Mouse (Mus musculus): ENCODE results near the gene Ift57.
A peak's percentile ranks its signal among the peaks of the same experiment; 100 is the strongest.

The Ift57 gene

DNA sequence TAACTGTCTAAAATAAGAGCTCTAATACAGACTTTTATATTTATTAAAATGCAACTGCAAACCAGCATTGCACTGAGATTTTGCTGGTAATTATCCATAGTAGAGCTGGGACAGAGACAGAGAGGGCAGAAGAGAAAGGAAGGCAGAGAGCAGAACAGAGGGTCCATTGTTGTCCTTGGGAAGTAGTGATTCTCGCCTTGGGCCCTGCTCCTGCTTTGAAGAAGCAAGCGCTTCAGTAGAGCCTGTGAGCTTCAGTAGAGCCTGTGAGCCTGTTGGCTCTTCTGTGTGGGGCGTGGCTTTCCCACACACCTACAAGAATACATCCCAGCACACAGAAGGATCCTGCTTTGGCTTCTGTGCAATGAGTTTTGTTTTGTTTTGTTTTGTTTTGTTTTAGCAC is 54.3 kb downstream of the Ift57 start:
- no peak for DNase-seq (ENCODE audit: low spot score)

DNA sequence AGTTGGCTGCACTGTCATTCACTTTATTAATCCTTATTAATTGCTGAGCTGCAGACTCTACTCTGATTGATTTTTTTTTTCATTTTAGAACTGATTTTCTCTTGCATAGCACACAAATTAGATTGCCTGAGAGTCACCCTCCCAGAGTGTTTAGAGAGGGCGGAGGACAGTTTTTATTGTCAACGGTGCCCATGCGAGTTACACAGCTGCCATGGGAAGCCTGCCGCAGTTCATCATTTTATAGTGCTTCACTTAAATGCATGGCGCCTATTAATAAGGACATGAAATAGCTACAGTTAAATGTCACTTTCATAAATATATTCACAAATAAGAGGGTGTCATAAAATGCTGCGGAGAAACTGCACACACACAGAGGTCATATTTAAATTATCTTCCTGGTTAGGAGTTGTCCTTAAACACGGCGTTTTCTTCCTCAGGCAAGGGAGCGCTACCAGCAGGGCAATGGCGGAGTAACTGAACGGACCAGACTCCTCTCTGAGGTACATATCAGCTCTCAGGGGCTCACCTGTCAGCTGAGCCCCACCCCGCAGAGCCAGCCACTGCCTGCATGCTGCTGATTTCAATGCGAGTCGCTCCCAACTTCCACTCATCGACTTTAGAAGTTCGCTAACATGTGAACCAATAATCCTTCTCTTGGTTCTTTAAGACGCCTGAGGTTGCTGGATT is 61.6 kb downstream of the Ift57 start:
- no peak for DNase-seq (ENCODE audit: low spot score)

DNA sequence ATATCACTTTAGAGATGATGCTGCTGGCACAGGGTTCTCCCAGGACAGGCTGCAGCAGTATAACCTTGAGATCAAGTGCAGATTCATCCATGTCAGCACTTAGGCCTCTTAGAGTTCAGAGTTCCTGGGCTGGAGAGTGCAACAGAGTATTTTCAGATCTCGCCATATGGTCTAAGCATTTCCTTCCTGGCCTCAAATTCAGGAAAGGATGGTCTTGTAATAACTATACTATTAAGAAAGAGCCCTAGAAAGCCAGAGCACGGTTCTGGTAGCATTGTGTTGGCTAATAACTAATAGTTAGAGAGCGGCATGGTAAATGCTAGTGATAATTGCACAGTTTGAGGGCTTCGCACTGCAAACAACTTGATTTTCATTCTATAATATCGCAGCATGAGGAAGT is 62.9 kb downstream of the Ift57 start:
- no peak for DNase-seq (ENCODE audit: low spot score)

DNA sequence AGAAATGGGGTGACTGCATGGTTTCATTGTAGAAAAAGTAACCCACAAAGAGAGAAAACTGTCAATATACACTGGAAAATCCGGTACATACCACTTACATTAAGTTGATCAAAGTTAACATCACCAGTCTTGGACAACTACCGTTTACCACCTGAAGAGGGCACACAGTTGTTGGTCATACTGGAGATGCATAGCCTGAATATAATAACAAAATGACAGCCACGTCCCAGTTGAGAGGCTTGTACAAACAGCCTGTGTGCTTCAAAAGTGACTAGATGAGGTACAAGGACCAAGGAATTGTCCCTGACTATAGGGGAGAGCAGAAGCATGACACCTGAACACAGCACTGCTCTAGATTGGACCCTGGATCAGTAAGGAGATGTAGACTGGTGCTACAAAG is 67.3 kb downstream of the Ift57 start:
- peak; percentile 5 for DNase-seq (ENCODE audit: low spot score)

DNA sequence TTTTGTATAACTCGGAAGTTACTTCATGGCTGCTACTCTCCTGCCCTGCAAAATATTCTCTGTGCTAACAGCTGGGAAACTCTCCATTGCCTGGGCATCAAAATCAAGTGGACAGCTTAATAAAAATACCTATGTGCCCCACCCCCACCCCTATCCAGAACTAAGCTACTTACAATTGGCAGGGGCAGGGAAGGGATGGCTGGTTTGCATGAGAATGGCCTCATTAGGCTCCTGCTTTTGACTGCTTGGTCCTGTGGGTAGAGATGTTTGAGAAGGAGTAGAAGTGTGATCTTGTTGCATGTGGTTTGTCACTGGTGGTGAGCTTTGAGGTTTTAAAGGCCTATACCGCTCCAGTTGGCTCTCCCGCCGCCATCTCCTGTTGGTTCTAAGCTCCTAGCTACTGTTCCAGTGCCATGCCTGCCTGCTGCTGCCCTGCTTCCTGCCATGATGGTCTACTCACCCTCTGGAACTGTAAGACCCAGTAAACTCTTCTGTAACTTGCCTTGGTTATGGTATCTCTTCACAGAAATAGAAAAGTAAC is 69.5 kb downstream of the Ift57 start:
- no peak for DNase-seq (ENCODE audit: low spot score)

DNA sequence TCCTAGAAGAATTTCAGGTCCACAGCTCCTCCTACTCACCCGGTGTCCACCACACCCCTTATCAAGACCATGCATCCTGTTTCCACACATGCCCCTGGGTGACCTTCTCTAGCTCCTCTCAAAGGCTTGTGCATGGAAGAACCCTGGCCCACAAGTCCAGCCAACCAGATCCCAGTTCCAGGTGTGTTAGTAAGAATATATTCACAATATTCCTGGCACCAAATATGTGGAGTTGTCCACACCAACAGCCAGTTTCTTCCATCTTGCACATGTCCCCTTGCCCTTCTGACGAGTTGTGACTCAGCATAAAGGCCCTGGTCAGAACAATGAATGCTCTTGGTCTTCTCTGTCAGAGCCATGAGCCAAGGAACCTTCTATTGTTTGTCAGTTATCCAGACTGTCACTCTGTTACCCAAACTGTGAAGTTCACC is 70.8 kb downstream of the Ift57 start:
- DNase-seq (ENCODE audit: low spot score): no peak

DNA sequence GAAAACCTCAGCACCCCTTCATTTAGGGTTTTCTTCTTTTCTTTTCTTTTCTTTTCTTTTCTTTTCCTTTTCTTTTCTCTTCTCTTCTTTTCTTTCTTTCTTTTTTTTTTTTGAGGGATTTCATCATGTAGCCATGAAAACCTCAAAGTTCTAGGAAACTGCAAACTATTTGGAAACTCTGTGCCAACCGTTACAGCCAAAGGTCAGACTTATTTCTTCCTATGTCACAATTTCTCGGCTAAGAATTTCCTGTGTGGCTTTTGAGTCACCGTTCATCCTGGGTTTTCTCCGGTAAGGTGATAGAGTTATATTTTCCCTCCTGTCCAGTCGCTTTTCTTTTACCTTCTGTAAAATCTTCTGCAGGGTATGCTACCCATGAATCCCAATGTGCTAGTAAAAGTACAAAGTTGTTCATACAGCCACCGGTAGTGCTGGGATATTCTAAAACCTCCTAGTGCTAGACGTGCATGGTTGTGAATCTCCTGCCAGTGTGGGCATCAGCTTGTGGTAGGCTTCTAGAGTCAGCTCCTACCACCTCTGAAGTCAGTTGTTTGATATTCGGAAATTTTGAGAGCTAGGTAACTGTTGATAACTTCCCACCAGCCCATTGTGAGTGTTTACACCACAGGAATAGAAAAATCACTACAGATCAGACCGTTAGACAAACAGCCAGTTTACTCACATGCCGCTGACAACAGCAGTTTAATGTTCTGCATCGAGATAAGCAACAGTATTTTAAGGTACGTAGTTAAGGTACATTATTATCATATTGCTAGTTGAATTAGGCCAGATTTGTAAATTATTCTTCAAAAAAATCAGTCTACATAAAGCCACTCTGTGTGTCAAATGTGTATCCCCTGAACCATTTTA is 71.5 kb downstream of the Ift57 start:
- DNase-seq (ENCODE audit: low spot score): no peak

DNA sequence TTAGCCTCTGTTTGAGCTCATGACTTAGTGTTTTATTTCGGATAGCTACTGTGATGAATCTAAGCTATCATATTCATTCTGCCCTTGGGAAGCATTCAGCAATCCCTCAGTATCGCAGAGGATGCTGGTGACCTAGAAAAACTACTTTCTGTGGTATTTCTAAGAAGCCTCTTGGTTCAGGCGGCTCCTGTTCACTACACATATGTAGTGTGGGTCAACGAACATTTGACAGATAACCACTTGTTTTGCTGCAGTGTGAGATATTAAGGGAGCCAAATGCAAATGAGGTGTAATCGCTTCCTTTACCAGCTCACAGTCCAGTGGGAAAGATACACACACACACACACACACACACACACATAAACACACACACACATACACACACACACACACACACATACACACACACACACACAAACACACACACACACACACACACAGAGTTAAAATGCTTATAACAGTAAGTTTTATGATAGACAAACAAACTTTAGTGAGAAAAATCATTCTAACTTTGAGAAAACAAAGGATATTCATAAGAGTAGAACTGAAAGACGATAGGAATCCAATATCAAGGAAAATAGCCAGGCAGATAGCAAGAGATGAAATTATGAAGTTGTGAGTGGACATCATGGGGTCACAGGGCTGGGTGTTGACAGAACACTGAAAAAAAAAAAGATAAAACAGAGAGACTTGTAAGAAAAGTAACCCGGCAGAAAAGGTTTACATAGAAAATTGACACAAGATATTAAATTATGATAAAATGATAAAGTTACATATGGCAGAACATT is 72.8 kb downstream of the Ift57 start:
- DNase-seq (ENCODE audit: low spot score): no peak

DNA sequence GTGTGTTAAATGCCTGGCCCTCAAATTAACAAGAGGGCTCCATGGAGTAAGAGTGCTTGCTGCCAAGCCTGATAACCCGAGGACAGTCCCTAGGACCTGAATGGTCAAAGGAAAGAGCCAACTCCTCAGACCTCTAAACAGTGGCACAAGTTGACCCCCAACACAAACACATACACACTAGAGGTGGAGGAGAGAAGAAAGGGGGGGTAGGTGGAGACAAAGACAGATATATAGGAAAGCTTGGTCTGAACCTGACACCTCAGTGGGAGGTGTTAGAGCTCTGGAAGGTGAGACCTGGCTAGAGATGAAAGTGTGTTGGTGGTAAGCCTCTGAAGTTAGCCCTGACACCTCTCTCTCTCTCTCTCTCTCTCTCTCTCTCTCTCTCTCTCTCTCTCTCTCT is 73.5 kb downstream of the Ift57 start:
- no peak for DNase-seq (ENCODE audit: low spot score)

DNA sequence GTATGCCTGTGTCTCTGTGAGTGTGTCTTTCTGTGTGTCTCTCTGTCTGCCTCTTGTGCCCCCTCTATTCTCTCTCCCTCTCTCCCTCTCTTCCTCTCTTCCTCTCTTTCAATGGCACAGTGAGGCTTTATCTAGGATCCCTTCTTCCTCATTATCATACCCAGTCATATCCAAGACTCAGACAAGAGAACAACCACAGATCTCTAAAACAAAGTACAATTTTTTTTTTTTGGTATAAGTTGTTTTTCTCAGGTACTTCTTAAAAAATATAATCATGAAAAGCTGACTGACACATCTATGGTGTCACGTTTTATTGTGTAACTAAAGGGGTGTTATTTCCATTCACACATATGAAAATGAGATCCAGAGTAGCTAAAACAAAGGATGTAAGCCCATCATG is 74.0 kb downstream of the Ift57 start:
- DNase-seq (ENCODE audit: low spot score): no peak

DNA sequence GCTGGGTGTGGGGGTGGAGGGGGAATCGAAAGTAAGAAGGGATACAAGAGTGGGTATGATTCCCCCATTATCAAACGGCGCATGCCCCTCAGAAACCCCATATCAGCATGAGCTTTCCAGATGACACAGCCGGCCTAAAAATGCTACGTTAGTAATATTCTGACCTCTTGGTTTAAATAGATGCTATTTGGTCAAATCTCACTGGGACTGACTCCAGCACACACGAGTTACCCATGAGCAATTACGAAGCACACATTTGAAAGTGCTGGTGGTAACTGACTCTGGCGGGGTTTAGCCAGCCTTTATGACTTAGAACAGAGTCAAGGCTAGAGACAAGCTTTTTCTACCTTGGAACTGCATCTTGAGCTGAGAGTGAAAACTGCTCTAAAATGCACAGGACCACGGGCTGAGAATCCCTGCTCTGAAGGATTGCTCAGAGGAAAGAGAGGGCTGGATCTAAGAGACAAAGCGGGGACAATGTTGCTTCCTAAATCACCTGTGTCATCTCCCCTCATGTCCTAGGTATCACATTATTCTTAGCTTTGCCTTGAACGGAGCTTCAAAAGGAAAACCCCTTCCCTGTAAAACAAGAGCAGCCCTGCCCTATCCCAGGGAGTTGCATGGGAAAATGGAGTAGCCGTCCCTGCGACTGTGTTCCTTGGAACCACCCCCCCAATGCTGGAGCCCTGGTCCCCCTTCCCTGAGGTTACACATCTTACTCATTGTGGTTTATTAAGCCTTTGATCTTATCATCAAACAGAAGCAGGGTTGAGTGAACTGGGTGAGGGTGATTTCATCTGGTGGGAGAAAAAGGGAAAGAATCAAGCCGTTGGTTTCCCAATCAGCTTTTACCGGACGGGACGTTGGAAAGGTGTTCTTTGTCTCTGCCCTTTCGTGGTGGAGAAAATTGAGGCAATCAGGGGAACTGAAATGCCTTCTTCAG is 75.3 kb downstream of the Ift57 start:
- DNase-seq (ENCODE audit: low spot score): no peak

DNA sequence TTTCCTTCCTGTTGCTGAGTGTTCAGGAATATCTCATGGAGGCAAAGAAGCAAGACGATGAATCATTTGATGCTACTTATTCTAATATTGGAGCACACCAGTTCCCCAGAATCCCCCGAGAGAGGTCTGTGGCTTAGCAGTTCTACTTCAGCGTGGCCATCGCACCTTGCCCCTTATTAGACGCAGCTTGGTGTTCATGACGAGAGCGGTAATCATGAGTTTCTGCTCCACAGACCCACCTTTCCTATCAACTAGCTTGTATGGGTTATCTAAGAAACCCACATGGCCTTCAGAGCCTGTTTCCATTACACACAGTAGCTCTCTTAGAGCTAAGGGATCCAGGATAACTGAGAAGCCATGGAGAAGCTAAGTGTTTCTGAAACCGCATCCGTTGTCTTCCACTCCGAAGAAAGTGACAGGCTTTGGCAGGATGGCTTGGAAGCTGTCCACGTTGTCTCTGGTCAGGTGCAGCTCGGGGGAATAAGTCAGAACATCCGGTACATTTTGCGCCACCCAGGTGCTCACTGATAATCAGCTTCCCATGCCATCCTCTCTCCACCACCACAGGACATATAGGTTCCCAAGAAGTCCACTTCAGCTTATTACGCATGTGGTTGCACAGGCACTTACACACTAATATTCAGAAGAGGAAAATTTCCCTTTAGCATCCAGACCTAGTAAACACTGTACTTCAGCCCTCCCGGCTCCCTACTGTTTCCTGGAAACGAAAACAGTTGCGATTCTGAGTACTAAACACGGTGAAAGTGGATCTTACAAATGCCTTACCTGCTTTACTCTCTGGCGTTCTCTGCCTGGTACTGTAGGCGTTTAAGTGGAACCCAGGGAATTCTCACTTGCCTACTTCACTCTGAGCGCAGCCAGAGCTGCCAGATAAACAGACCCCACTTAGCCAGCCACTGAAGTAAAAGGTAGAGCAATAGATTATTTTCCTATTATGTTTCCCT is 76.3 kb downstream of the Ift57 start:
- no peak for DNase-seq (ENCODE audit: low spot score)

DNA sequence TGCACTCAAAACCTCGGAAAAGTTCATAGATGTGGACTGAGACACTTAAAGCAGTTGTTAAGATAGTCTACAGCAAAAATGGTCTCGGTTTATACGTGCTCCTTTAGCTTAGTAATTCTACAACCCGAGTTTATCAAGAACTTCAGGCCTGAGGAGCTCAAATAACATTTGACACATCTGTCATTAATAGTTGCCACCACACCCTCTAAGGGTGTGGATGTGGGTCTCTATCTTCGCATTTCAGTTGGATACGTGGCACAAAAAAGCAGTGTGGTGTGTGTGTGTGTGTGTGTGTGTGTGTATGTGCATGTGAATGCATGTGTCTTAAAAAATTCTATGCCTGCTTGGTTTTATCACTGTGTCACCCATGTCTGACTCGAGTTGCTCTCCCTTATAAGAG is 77.9 kb downstream of the Ift57 start:
- no peak for DNase-seq (ENCODE audit: low spot score)

DNA sequence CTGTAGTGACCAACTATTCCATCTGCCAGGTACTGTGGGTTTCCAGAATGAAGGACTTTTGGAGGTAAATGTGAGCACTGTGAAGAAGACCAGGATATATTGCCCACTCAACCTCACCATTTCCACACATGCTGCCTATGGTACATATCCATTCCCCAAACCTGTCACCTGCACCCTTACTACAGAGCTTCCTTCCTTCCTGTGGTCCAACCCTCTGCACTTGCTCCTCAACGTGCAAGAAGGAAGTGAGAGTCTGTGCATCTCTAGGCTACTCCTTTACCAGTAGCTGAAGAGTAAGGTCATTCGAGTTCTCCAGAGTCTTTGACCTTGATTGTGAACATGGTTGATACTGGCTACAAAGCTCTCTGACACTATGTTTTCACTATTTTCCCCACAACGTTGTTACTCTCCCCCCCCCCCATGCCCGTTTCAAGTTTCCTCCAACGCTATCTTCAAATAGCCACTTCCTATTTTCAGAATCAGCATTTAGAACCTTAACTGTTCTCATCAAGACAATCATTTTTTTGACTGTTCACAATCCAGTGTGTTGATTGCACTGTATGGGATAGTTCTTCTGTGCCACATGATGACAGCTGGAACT is 82.6 kb downstream of the Ift57 start:
- no peak for DNase-seq (ENCODE audit: low spot score)

DNA sequence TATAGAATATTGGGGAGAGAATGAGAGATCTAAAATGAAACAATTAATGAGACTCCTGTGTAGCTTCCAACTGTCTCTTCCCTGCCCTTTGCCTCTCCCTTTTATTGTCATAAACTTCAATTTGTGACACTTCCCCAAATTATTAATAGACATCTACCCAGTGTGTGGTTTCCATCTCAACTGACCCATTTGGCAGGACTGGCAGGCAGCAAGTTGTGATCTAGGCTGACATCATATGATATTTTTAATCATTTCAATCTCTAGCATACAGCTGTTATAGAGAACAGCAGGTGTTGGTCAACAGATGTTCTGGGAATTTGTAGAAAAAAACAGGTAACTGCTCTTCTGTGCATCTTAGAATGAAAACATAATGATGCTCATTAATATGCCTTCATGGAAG is 84.3 kb downstream of the Ift57 start:
- no peak for DNase-seq (ENCODE audit: low spot score)

DNA sequence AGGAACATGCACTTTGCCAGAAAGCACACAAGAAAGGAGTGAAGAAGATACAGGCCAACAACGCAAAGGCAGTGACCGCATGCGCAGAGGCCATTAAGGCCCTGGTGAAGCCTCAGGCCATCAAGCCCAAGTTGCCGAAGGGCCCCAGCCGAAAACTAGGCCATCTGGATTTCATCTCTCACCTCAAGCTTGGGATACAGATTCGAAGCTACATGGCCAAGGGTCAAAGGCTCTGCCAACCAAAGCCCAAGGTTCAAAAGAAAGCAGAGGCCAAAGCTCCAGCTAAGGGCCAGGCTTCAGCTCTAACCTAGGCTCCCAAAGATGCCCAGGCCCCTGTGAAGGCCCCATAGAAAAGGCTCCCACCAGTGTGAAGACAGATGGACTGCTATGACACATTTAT is 87.1 kb downstream of the Ift57 start:
- DNase-seq (ENCODE audit: low spot score): no peak

DNA sequence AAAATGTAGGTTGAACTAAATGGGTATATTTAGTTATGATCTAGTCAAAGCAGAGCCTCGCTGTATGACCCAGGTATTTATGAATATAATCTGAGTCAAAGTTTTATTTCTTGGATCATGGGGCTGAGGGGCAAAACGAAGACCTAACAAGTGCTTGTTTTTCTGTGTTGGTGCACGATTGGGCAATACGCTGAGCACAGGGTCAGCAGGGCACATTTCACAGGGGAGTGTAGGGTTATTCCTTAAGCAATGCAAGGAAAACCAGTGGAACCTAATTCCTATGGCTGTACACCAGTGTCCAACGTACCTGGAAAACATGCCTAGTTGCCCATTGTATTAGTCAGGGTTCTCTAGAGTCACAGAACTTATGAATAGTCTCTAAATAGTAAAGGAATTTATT is 88.7 kb downstream of the Ift57 start:
- no peak for DNase-seq (ENCODE audit: low spot score)

DNA sequence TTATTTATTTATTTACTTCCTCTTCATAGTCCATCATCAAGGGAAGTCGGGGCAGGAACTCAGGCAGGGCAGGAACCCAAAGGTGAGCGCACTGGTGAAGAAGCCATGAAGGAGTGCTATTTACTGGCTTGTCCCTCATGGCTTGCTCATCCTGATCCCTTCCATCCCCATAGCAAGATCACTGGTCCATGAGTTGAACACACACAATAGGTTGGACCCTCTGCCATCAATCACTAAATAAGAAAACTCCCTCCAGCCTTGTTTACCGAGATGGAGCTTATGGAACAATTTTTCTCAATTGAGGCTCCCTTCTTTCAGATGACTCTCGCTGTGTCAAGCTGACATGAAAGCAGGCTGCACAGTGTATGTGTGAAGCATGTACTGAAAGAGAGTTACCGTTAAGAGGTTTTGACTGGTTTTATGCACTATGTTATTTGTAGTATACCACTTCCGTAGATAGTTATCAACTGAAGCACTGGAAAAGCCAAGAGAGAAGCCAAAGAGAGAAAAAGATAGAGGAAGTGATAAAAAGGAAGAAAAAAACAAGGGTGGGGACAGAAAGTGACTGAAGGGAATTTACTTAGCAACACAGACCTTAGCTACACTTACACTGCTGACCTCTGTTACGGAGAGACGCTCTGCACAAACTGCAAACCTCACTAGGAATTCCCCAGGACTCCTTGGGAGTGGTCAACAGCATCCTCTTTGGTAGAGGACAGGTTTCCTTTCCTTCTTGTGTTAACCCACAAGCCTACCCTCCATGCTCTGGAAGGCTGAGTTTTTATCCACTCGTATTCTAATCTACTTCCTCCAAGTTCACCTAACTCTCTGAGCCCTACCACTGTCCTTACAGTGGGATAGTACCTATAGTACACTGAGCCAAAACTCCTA is 91.8 kb downstream of the Ift57 start:
- DNase-seq (ENCODE audit: low spot score): no peak

DNA sequence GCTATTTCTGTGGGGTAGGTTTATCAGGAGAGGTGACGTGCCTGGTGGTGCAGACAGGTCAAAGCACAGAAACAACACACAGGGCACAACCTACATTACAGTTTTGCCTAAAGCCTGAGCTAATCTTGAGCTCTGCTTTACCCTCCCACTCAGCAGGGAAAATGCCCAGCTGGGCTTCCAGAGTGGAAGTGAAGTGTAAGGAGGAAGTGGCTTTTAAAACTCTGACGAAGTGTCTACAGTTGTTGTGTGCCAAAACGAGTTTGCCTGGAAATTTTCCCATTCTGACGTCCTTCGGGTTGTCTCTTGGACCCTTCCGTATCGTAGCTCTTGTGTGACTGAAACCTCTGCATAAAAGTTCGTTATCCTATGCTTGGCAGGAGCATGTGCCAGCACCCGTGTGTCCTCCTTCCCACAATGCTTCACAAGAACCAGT is 93.4 kb downstream of the Ift57 start:
- DNase-seq (ENCODE audit: low spot score): no peak
